Mouse (Mus musculus) ovary, postnatal 14 days (tissue): ENCODE data around the gene Tbc1d30.

Source experiments
- DNase-seq: peaks from one replicate; pipeline ENCODE4 v3.0.0; 2022; ENCODE audit warnings: low spot score

Gene Tbc1d30

DNA sequence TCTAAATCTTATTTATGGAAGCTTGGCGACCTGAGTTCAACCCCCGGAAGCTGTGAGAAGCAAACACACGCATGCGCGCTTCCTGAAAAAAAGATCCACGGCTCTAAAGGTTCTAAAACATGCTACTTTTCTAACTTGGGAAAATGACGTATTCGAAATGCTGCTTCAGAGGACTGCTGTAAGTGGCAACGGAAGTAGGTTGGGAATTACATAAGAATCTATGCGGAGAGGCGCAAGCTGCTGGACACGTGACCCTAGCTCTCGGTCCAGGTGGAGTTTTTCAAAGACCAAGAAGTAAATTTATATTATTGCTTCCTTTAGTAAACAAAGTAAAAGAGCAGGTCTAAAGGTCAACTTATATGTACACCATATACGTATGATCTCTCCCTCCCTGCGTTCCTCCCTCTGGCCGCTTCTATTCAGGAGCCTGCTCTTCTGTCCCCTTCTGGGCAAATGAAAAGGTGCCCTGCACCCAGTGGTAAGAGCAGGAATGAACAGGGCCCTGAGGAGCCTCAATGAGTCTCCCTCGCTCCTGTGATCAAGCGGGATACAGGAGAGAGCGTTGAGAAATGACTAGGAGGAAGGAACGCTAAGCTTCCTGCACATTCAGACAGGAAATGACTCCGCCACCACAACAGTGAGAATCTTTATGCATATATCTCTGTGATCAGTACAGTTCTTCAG, 87.4 kb downstream of the Tbc1d30 start:
- DNase-seq = no peak

DNA sequence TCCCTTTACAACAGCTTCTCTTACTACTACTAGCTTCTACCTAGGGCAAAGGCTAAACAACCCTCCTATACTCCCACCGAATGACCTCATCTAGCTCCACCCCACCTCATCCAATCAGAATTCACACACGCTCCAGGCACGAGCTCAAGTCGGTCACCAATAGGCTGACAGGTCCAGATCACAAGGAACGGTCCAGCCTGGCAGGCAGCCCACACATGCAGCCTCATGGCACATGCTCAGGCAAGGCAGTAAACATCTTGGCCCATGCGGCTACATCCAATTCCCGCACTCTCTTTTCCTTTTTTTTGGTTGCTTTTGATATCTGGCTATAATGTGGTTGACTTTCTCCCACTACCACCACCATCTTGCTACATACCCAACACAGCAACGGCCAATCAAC, 88.9 kb downstream of the Tbc1d30 start:
- no peak for DNase-seq

DNA sequence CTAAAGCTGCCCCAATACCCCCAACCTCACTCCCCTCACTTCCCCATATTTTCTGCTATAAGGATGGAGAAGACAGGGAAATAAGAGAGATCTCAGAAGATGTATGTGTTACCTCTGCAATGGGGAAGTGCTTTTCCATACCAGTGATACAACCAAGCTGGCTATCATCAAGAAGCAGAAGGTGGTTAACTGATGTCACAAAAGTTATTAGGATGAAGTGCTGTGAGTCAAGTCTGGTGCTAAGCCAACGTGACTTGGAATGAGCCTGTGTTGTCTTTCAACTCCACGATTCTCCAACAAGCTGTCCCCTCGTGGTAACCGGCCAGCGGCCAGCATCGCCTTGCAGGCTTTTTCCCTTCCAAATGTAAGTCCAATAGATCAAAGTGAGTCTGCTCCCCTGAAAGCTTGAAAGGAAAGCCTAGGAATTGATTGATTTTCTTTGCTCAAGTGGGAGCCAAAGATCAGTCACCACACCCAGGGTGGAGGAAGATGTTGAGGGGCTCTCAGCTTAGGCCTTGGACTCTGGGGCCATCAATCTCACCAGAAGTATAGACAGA, 90.0 kb downstream of the Tbc1d30 start:
- no peak for DNase-seq

DNA sequence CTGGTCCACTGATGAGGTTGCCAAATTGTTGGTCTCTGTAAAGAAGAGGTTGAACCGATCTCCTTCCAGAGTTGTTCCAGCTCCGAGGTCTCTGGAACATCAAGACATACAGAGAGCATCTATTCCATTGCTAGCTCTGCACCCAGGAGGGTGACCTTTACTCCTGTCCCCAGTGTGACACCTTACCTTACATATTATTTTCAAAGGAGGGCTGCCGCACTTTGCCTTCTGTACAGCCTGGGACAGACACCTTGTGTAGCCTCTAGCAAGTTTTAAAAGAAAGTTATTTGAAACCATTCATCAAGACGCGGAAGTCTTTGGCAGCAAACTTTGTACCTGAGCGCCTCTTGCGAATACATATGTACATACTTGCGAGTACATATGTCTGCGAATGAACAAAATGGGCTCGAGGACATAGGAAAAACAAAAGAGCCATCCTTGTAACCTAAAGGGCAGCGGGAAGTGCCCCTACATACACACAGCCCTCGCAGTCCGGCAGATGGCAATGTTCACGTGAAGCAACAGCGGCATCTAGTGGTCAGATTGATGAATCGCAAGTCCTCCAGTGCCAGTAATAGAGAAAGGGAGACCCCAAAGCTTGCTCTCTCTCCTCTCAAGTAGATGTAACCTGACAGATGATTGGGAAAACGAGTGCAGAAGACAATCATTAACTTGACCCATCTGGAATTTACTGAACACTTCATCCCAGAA, 94.8 kb downstream of the Tbc1d30 start:
- DNase-seq = peak; percentile 61

DNA sequence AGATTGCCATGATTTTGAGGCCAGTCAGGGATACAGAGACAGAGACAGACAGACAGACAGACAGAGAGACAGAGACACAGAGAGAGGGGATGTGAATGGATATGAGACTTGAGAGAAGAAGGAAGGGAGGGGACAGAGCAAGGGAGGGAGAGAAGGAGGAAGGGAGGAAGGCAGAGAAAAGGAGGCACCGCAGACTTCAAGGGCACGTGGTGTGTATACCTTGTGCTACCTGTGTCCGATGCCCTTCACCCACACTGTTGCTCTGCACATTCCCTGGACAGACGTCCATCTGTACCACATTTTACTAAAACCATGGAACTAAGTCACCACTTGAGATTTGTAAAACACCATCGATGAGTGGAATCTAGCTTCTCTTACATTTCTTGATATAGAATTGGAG, 95.6 kb downstream of the Tbc1d30 start:
- no peak for DNase-seq

DNA sequence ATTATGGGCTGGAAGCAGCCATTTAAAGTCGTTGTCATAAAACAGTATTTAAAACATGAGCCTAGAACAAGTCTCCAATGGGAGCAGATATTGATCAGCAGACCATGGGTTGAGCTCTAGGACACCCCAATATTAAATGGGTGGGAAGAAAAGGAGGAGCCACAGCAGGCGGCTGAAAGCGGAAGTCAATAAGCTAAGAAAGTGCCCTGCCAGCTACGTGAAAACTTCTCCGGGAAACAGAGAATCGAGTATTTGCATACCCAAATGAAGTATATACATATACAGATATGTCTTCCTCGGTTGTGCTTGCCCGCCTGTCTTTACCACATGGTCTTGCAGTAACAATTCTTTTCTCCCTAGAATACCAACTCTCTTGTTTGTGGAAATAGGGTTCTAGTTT, 96.7 kb downstream of the Tbc1d30 start:
- DNase-seq = no peak

DNA sequence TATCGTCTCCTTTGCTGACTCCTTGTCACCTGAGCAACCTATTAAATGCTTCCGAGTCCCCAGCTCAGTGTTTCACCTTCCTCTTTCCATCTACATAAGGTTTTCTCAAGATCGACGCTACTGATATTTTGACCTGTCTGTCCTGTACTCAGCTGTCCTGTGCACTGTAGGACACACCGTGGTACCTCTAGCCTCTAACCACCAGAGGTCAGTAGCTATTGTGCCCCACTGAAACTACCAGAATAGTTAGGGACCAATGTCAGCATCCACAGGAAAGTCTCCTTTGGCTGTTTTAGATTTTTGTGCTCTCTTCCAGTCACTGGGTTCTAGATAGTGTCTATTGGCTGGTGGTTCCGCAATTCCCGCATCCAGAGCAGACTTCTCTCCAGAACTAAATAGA, 98.3 kb downstream of the Tbc1d30 start:
- DNase-seq = no peak

DNA sequence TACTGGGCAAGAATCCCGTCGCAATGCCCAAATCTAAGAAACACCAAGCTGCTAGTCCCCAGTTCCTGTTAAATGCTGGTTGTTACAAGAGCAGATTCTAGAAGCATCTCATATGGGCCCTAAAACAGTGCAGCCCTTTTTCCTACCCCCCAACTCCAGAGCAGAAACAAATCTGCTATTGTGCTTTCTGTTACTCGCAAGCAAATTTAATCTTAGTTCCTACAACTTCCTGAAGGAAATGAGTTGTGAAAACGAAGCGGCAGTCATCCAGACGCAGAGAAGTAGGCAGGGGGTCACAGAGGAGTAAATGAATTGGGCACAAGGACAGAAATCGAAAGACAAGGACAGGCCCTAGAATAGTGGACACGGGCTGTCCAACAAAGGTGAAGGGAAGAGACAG, 99.9 kb downstream of the Tbc1d30 start:
- DNase-seq = no peak

DNA sequence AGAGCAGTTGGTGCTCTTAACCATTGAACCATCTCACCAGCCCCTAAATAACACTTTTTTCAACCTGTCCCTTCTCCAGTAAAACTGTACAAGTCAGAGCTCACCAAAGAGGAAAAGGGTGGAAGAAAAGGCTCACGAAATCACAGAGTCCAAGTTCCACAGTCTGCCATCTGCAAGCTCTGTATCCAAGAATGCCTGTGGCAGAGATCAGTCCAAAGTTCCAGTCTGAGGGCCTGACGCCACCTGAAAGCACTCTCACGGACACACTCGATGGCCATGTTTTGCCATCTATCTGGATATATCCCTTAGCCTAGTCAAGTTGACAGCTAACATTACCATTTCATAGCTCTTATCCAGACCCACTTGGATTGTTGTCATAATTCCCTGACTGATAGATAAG, 101.3 kb downstream of the Tbc1d30 start:
- DNase-seq = no peak

DNA sequence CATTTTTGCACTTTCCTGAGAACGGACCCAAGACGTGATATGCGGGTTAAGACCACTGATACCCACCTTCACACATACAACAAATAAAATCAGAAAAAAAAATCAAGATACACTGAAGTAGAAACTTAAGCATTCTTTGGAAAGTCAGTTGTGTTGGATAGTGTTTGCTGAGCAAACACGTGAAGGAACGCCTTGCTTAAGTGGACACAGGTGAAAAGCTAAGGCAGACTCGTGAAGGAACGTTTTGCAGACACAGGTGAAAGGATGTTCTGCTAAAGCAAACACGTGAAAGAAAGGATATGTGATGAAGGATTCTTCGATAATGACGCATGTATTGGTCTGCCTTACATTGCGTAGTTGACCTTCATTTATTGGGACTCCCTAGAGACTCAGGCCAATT, 103.5 kb downstream of the Tbc1d30 start:
- no peak for DNase-seq

DNA sequence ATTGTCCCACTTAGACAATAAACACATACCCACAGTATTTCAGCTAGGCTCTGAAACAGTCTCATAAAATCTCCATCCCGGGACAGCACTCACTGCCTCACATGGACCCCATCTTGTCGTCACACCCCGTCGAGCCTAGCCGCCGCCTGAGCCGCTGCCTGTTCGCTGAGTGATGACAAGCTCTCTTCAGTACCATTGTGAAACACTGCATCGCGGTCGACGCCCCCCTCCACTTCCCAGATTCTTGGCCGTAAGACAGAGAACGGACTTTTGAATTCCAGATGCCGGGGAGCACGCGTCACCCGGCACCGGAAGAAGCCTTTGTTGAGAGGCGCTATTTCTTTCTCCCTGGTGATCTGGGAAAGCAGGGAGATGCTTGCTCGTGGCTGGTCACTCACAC, 104.1 kb downstream of the Tbc1d30 start:
- DNase-seq = no peak

DNA sequence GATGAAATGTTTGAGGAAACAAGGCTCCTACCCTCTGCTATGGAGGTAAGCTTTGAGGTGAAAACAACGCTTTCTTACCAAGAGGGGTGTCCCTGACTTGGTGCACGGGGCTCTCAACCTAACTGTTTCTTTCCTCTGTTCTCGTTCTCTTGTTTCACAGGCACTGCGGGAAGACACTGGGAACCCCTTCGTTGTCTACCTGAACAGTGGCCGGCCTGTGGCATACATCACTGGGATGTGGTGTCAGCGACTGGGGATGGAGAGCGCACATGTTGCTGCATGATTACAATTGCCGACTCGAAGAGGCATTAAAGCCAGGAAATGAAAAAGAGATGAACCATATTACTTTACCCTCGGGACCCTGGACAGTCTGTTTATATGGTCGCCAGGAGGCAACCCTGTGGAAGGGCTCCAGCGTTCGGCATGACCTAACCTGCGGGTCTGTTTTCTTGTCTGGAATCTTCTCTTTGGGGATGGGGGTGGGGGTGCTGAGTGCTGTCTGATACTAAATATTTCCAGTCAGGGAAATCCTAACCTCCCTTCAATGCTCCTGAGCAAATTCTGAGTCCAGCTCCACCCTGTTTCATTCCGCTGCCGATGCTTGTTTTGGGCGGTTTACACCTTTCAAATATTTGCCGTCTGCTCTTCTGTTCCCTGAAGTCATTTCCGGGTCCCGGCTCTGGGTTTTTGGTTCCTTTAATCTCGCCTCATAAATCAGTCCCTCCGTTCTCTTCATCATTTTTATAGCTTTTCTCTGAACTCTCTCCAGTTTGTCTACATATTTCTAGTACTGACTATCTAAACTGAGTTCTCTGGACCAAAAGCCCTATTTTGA, 107.5 kb downstream of the Tbc1d30 start:
- DNase-seq = no peak

DNA sequence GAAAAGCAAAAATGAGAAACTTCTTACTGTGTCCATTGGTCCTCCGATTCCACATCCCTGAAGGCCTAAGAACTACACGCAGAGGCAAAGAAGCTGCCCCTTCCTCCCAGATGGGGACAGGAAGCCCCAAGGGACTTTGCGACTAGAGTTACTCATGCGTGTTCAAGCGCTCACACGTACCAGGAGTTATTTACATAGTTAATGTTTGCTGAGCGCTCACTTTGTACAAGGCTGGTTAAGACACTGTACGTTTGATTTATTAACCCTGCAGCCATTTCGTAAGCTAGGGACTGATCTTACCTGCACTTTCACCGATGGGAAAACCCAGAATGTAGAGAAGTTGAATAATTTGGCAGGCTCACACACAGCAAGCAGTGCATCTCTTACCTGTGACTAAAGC, 108.5 kb downstream of the Tbc1d30 start:
- DNase-seq = no peak

DNA sequence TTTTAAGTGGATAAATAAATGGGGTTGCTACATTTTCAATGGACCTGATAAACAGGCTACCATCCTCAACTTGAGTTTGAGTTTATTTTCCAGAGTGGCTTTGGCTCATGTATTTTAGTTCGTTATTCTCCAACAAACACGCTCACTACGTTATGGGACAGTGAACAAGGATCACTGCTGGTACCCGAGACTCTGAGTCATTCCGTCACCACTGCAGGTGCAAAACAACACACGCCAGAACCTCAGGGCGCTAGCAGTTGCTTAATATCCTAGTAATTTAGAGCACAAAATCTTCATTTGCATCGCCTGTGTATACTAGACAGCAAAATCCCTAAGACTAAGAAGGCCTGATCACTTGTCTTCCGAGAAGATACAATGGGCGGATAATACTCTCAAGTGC, 112.0 kb downstream of the Tbc1d30 start:
- DNase-seq = no peak

DNA sequence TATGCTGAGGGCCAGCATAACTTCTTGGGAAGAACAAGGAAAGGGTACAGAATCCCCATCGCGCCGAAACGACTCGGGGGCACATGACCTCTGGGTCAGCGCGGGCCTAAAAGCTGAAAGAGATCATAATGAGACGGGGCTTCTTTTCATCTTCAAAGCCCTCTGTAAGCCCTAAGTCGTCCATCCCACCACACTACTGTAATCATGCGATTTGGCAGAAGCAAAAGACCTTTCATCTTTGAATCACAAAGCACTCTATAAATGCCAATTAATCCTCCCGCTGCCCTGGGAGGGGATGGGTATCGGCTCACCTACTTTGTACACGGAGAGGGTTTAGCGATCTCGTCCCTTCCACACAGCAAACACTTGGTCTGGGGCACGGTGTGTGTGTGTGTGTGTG, 112.5 kb downstream of the Tbc1d30 start:
- DNase-seq = no peak

DNA sequence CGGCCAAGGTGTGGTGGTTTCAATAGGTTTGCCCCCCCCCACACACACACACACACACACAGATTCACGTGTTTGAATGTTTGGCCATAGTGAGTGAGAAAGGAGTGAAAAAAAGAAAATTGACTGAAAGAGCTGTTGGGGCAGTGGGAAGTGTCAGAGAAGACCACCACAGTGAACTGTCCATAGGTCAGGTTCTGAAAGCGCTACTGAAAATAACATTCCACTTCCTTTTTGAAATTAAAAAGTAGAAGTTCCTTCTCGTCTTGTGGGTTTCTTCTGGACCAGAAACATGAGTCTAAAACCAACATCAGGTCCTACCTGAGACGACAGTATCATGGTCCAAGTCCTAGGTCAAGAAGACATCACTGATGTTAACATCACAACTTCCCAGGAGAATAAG, 113.7 kb downstream of the Tbc1d30 start:
- no peak for DNase-seq

DNA sequence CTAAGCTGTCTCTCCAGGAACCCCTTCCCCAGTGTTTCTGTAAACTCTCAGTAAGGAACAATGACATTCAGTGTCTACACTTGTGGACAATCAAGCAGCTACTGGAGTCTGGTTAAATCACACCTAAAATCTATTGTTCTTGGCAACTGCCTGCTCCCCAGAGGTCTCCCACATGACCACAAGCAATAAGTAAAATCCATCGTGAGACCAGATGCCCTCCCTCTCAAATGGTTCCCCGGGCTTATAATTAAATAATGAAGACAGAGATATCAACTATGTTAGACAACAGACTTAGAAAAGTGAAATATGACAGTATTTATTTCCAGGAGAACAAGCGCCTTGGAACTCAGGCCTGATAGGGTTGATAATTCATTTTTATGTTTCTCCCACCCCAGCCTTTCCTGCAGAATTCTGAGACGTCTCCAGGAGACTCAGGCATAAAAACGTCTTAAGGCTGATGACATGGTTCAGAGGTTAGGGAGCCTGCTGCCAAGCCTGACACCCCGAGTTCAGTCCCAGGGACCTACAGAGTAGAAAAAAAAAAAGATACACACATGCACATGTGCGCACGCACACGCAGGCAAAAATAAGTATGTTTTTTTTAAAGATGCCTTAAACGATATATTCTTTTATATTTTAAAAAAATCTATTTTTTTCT, 115.8 kb downstream of the Tbc1d30 start:
- DNase-seq = no peak

DNA sequence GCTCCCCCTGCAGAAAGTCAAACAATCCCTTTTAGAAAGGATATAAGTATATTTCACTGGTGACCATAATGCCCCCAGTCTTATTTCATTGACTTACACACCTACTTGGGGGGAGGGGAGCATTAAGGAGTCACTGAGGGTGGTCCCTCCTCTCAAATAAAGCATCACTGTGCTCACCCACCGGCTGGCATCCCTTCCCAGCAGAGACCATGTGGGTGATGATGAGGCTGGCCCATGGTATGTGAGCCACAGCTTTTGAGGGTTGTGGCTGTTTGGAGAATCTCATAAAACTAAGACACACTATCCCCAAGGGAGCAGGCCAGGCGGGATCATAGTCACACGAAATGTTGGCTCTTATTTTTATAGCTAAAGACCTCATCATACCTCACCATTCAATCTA, 116.6 kb downstream of the Tbc1d30 start:
- DNase-seq = no peak

DNA sequence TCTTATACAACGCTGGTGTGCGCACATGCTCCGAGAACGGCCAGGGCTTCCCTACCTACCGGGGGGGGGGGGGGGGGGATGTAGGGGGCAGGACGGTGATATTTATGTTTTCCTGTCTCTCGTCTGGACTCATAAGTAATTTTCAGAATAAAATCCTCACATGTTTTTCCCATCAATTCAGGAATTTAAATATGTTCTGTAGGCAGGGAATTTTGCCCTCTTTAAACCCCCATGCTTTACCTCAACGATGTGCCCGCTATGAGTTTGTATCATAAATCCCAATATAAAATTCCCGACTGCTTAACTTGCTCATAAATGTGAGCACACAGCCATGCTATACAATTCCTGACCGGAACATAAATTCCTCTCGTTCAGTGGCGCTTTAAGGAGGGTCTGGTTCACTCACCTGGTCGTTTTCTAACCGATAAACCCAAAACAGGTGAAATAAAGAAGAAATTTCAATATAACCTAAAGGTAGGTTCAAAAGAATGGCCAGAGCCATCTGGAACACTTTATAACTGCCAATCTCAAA, 122.6 kb downstream of the Tbc1d30 start:
- no peak for DNase-seq

DNA sequence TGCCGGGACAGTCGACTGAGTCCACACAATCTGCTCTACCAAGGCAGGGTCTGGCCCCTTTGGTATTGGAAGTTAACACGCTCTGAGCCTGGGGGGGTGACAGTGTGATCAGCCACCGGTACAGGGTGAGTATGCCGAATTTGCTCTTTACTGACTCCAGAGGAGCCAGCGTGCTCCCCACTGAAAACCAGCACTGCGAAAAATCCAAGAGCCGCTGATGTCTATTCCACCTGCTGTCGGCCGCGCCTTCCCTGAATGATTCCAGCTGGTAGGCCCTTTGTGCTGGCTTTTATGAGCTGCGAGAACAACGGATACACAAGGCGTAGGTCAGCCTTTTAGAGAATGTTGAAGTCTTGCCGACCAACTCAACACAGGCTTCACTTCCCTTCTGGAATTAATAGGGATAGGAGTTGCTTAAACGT, 123.1 kb downstream of the Tbc1d30 start:
- no peak for DNase-seq

DNA sequence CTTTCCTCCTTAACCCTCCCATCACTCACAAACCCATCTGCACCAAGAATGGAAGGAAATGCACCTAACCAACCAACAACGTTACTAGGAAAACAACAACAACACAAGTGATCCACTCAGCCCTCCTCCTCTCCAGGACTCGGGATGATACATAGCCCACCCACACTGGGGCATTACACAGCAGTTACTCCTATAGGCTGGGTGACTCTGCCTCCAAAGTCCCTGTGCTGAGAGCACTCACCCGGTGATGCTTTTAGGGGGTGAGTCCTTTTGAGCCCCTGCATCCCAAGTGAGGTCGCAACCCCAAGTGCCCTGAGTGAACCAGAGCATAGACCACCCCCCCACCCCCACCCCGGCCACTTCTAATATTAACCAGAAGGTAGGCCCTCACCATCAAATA, 123.7 kb downstream of the Tbc1d30 start:
- DNase-seq = no peak

DNA sequence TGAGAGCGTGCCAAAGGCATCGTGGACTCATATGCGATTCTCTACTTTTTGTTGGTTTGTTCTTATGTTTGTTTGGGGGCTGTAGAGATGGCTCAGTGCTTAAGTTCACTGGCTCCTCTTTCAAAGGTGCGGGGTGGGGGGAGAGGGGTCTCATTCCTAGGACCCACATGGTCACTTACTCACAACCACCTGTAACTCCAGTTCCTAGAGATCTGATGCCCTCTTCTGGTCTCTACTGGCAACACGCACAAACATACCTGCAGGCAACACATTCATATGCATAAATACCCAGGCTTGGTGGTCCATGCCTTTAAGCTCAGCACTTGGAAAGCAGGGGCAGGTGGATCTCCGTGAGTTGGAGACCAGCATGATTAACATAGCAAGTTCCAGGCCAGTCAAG, 125.4 kb downstream of the Tbc1d30 start:
- no peak for DNase-seq
